ENCODE assay signal across 14 mouse cellular contexts in genomic region chr17:79191871-79192373, GRCm38 (mm10).
"Had no signal": no experiment of that assay in that cellular context is flagged by ENCODE, and none has a peak within 500 bp of the region (broad histone marks: within the 10 kb centered on the region; RNA-seq: fewer than 3 reads in every experiment).

No protein-coding gene starts in this region.

- H3K4me1 ChIP-seq: midbrain, embryonic 13.5 days; neural tube, embryonic 15.5 days had no signal

- H3K4me2 ChIP-seq: limb, embryonic 12.5 days; midbrain, embryonic 13.5 days; neural tube, embryonic 15.5 days had no signal

- H3K9ac ChIP-seq: limb, embryonic 12.5 days; liver, embryonic 14.5 days; midbrain, embryonic 13.5 days; neural tube, embryonic 15.5 days had no signal

- DNase-seq: kidney, adult 9 months; kidney, postnatal 36 days; layer of hippocampus, adult 9-11 months; layer of hippocampus, postnatal 36 days; lung, postnatal 14 days; right cerebral cortex, adult 18-20 months; right cerebral cortex, postnatal 25 days; thymus, postnatal 4 days had no signal

- H3K4me3 ChIP-seq: limb, embryonic 12.5 days; midbrain, embryonic 13.5 days; myocyte; neural tube, embryonic 15.5 days had no signal

- H3K27ac ChIP-seq: kidney, postnatal 0 days; limb, embryonic 12.5 days; liver, embryonic 14.5 days; midbrain, embryonic 13.5 days; neural tube, embryonic 15.5 days had no signal

- H3K36me3 ChIP-seq: limb, embryonic 12.5 days; midbrain, embryonic 13.5 days; neural tube, embryonic 15.5 days had no signal

- H3K27me3 ChIP-seq: limb, embryonic 12.5 days; midbrain, embryonic 13.5 days; neural tube, embryonic 15.5 days had no signal

- H3K9me3 ChIP-seq: midbrain, embryonic 13.5 days; neural tube, embryonic 15.5 days had no signal

- ATAC-seq: midbrain, embryonic 13.5 days had no signal
